Mouse (Mus musculus) embryo, embryonic 9.5 days (tissue): Measurements from ENCODE around the gene Cyp4x1.
A peak's percentile ranks its signal among the peaks of the same experiment; 100 is the strongest.

Experiments used
- DNase-seq: peaks from one replicate; pipeline ENCODE4 v3.0.0-alpha.2; 2017; ENCODE audit errors: extremely low spot score

Gene Cyp4x1

DNA sequence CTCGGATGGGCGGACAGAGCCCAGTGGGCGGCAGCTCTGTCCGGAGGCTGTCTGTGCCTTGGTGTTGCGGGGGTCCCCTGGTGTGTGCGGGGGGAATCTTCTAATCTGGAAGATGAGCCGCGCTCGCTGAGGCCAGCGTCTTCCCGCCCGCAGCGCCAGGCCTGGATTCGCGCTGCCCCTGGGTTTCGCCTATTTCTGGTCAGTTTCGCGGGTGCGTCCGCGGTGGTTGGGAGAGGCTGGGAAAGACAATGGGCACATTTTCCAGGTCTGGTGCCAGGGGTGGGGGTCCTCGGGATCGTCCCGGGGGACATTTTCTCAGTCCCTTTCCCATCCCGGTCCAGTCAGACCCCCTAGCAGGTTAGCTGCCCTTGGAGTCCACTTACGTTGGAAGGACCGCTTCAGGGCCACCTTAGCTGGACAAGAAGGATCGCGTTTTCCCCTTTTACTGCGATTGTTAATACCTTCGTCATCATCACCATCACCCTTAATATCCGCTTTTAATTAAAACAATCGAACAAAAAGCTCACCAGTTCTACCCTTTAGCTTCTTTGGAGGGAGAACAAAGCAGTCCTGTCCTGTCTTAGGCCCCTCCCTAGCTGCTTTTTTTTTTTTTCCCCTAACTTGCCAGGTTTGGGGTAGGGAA lies 76.3 kb downstream of the Cyp4x1 start:
- peak; percentile 60 for DNase-seq

GRCm38 (mm10) chr4:115056921-115057673 lies 77.0 kb downstream of the Cyp4x1 start:
- DNase-seq: peak; percentile 76

DNA sequence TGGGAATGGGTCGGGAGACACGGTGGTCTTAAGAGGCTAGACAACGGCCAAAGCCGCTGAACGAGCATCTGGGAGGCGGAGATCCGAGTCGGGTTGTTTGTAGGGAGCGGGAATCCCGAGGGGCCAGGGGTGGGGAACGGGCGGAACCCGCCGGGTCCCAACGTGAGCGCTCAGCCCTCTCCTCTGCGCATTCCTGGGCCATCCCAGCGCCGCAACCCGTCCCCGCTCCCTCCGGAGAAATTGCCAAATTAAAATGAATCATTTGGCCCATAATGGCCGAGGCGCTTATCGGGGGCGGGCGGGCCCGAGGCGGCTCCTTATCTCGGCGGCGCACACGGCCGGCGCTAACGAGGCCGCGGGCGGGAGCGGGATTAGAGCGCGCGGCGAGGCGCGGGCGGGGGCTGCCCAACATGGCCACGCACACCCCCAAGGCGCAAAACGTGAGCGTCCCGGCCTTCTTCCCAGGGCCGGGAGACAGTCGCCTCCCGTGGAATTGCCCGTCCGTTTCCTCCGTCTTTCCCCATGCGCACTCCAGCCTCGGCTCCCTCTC lies 77.6 kb downstream of the Cyp4x1 start, which contains the start of gene Tal1:
Gene Tal1 (plus strand): TSS at position 56 of the 550 bp plus-strand sequence.
- peak; percentile 71 for DNase-seq
